Mouse (Mus musculus) olfactory bulb, adult 2 months (tissue): ENCODE measurements around the gene Galp.

Experiments
- CTCF ChIP-seq: fragments of 200-500 bp; IDR thresholded peaks from 2 replicates; pipeline ENCODE4 v1.5.1; 2012; ENCODE audit warnings: low read depth, mild to moderate bottlenecking, low read length, moderate library complexity; ENCODE audit not compliant: insufficient read depth
- POLR2A ChIP-seq: fragments of 200-500 bp; IDR thresholded peaks from 2 replicates; pipeline ENCODE4 v1.6.1; 2012; ENCODE audit warnings: mild to moderate bottlenecking, low read depth, low read length, moderate library complexity; ENCODE audit not compliant: insufficient read depth

DNA sequence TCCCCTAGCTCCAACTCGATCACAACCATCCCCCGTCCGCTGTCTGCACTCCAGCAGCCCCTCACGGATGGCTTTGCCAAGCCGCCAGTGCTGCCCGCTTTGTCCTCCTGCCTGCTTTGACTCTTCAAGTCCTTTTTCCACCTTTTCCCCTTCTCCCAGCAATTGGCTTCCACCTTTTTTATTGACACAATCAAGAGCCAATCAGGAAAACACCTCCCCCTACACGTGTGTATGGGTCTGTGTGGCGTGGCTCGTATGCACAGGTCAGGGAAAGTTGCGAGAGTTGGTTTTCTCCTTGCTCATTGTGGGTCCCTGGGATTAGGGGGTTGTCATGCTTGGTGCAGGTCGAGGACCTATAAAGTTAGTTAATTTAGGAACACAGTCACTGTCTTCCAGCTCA is 42.9 kb downstream of the Galp start:
- TF ChIP-seq CTCF (no peak), POLR2A (no peak)
